Mouse (Mus musculus) neural tube, embryonic 11.5 days (tissue): ENCODE results near the gene Frmd4b. TPM values are rescaled to one million over a fixed set of nuclear protein-coding genes. Genes with fewer than 3 reads are reported as not detected.
A peak's percentile ranks its signal among the peaks of the same experiment; 100 is the strongest.

Experiments
- ATAC-seq: fragments of 200-750 bp; cut with Nextera tagmentation; 2 replicates; pipeline ENCODE4 v1.8.0; 2017; ENCODE audit warnings: moderate number of reproducible peaks, mild to moderate bottlenecking, moderate TSS enrichment, moderate library complexity; ENCODE audit not compliant: insufficient read depth, low FRiP score, low TSS enrichment
- DNase-seq: peaks from one replicate; pipeline ENCODE4 v3.0.0-alpha.2; 2015; ENCODE audit warnings: low spot score
- H3K27ac ChIP-seq: fragments of 300-500 bp; sonication (generic); 2 replicates; pipeline ENCODE4 v1.5.1; 2014; ENCODE audit warnings: low read depth, mild to moderate bottlenecking, low read length
- H3K27me3 ChIP-seq: fragments of 300-500 bp; sonication (generic); 2 replicates; pipeline ENCODE4 v1.6.1; 2014; ENCODE audit warnings: mild to moderate bottlenecking, low read length, mixed read lengths; ENCODE audit not compliant: control insufficient read depth, insufficient read depth
- H3K36me3 ChIP-seq: fragments of 300-500 bp; sonication (generic); 2 replicates; pipeline ENCODE4 v1.6.1; 2014; ENCODE audit warnings: mild to moderate bottlenecking, low read length, moderate library complexity, mixed read lengths; ENCODE audit not compliant: control insufficient read depth, insufficient read depth
- H3K4me1 ChIP-seq: fragments of 300-500 bp; sonication (generic); 2 replicates; pipeline ENCODE4 v1.6.1; 2014; ENCODE audit warnings: low read length, mixed read lengths; ENCODE audit not compliant: control insufficient read depth, insufficient read depth
- H3K4me2 ChIP-seq: fragments of 300-500 bp; sonication (generic); 2 replicates; pipeline ENCODE4 v1.6.1; 2014; ENCODE audit warnings: low read depth, mild to moderate bottlenecking, moderate library complexity
- H3K4me3 ChIP-seq: fragments of 300-500 bp; sonication (generic); 2 replicates; pipeline ENCODE4 v1.5.1; 2014; ENCODE audit warnings: low read depth, low read length
- H3K9ac ChIP-seq: fragments of 300-500 bp; sonication (generic); 2 replicates; pipeline ENCODE4 v1.6.1; 2014; ENCODE audit warnings: mild to moderate bottlenecking, low read length
- H3K9me3 ChIP-seq: fragments of 300-500 bp; sonication (generic); 2 replicates; pipeline ENCODE4 v1.6.1; 2016; ENCODE audit warnings: low read length; ENCODE audit not compliant: control insufficient read depth
- WGBS: fragments of 180-500 bp; shearing (Covaris S2); extraction: QIAGEN DNeasy Blood & Tissue Kit; methylation state at CpG from one replicate; pipeline ENCODE4 v1.1.7; 2014; 5-methylcytosine and 5-hydroxymethylcytosine counted together
- polyA plus RNA-seq: library from polyadenylated mRNA; unstranded; fragments of >200 nt; fragmentation: Nextera tagmentation; extraction: Ambion mirVana; gene quantifications from 2 replicates; pipeline ENCODE4 v1.2.1, GENCODE M21; 2014

The Frmd4b gene
- polyA plus RNA-seq, 1 experiment from 2014 or later: 50.5 TPM

- Histone ChIP-seq H3K9ac (no peak overlapping the region), H3K4me2 (no peak overlapping the region), H3K4me3 (no peak overlapping the region), H3K9me3 (no peaks in the 10 kb centered on the region), H3K27ac (no peak overlapping the region), H3K36me3 (no peaks in the 10 kb centered on the region), H3K4me1 (peaks cover 18% of the 10 kb centered on the region), H3K27me3 (no peaks in the 10 kb centered on the region)
- WGBS: 89% methylated on average over 5 of the region's 5 CpGs
- ATAC-seq: no peak
- no peak for DNase-seq
These were observed 275.2 kb downstream of the Frmd4b start for GRCm38 (mm10) chr6:97342185-97342584.

GRCm38 (mm10) chr6:97341628-97342027 is 275.7 kb downstream of the Frmd4b start:
- Histone ChIP-seq H3K9ac (no peak overlapping the region), H3K27me3 (no peaks in the 10 kb centered on the region), H3K36me3 (no peaks in the 10 kb centered on the region), H3K4me3 (no peak overlapping the region), H3K27ac (no peak overlapping the region), H3K4me1 (peaks cover 18% of the 10 kb centered on the region), H3K4me2 (no peak overlapping the region), H3K9me3 (no peaks in the 10 kb centered on the region)
- ATAC-seq (no peak), DNase-seq (no peak)
- WGBS: 79% methylated on average over 1 of the region's 1 CpGs

GRCm38 (mm10) chr6:97341148-97341547 is 276.2 kb downstream of the Frmd4b start:
- H3K9me3 ChIP-seq: no peaks in the 10 kb centered on the region
- no peaks in the 10 kb centered on the region for H3K27me3 ChIP-seq
- ATAC-seq: no peak
- no peak overlapping the region for H3K4me2 ChIP-seq
- H3K4me1 ChIP-seq: peaks cover 18% of the 10 kb centered on the region
- no peaks in the 10 kb centered on the region for H3K36me3 ChIP-seq
- WGBS: 87% methylated on average over 3 of the region's 3 CpGs
- DNase-seq: no peak
- H3K4me3 ChIP-seq: no peak overlapping the region
- H3K27ac ChIP-seq: no peak overlapping the region
- no peak overlapping the region for H3K9ac ChIP-seq

- peaks cover 18% of the 10 kb centered on the region for H3K4me1 ChIP-seq
- no peaks in the 10 kb centered on the region for H3K9me3 ChIP-seq
- DNase-seq: peak; percentile 23
- peak; percentile 28; the same call in 1 of the 2 replicates for ATAC-seq
- H3K27me3 ChIP-seq: no peaks in the 10 kb centered on the region
- no peaks in the 10 kb centered on the region for H3K36me3 ChIP-seq
- H3K4me2 ChIP-seq: no peak overlapping the region
- H3K9ac ChIP-seq: no peak overlapping the region
- no peak overlapping the region for H3K4me3 ChIP-seq
- 64% methylated on average over 17 of the region's 17 CpGs for WGBS
- no peak overlapping the region for H3K27ac ChIP-seq
These were observed 277.0 kb downstream of the Frmd4b start for GRCm38 (mm10) chr6:97340211-97340791.

- Histone ChIP-seq H3K9ac (no peak overlapping the region; the same call in 1 of the 2 replicates), H3K4me2 (no peak overlapping the region), H3K4me3 (no peak overlapping the region), H3K36me3 (no peaks in the 10 kb centered on the region), H3K27ac (peak overlapping the region; percentile 68), H3K27me3 (no peaks in the 10 kb centered on the region), H3K4me1 (peaks cover 18% of the 10 kb centered on the region), H3K9me3 (no peaks in the 10 kb centered on the region)
- 15% methylated on average over 5 of the region's 5 CpGs for WGBS
- DNase-seq: peak; percentile 40
- ATAC-seq: peak; percentile 62
These were observed 278.1 kb downstream of the Frmd4b start for GRCm38 (mm10) chr6:97339271-97339681.

- H3K27ac ChIP-seq: peak overlapping the region; percentile 68; the same call in 1 of the 2 replicates
- DNase-seq: no peak
- H3K4me2 ChIP-seq: no peak overlapping the region
- no peaks in the 10 kb centered on the region for H3K36me3 ChIP-seq
- H3K27me3 ChIP-seq: no peaks in the 10 kb centered on the region
- H3K9me3 ChIP-seq: no peaks in the 10 kb centered on the region
- no peak overlapping the region for H3K4me3 ChIP-seq
- ATAC-seq: peak; percentile 20; the same call in 1 of the 2 replicates
- H3K9ac ChIP-seq: no peak overlapping the region
- peaks cover 18% of the 10 kb centered on the region for H3K4me1 ChIP-seq
- WGBS: 52% methylated on average over 4 of the region's 4 CpGs
These were observed 278.5 kb downstream of the Frmd4b start for GRCm38 (mm10) chr6:97338843-97339242.

- no peak overlapping the region for H3K27ac ChIP-seq
- H3K36me3 ChIP-seq: no peaks in the 10 kb centered on the region
- ATAC-seq (no peak), DNase-seq (no peak)
- H3K27me3 ChIP-seq: no peaks in the 10 kb centered on the region
- H3K4me1 ChIP-seq: no peaks in the 10 kb centered on the region
- H3K4me3 ChIP-seq: no peak overlapping the region
- H3K9ac ChIP-seq: no peak overlapping the region
- H3K4me2 ChIP-seq: no peak overlapping the region
- H3K9me3 ChIP-seq: no peaks in the 10 kb centered on the region
- WGBS: 91% methylated on average over 3 of the region's 3 CpGs
These were observed 284.0 kb downstream of the Frmd4b start for GRCm38 (mm10) chr6:97333323-97333722.

- H3K36me3 ChIP-seq: peaks cover 2% of the 10 kb centered on the region; the same call in 1 of the 2 replicates
- no peak overlapping the region for H3K4me3 ChIP-seq
- H3K4me1 ChIP-seq: no peaks in the 10 kb centered on the region
- no peak for ATAC-seq
- no peak overlapping the region for H3K27ac ChIP-seq
- no peaks in the 10 kb centered on the region for H3K9me3 ChIP-seq
- no peak overlapping the region for H3K9ac ChIP-seq
- no peak overlapping the region for H3K4me2 ChIP-seq
- no peak for DNase-seq
- H3K27me3 ChIP-seq: no peaks in the 10 kb centered on the region
- 80% methylated on average over 4 of the region's 4 CpGs for WGBS
These were observed 293.4 kb downstream of the Frmd4b start for GRCm38 (mm10) chr6:97323951-97324350.

- ATAC-seq: no peak
- Histone ChIP-seq H3K27me3 (no peaks in the 10 kb centered on the region), H3K36me3 (peaks cover 2% of the 10 kb centered on the region; the same call in 1 of the 2 replicates), H3K4me1 (no peaks in the 10 kb centered on the region), H3K27ac (no peak overlapping the region), H3K4me3 (no peak overlapping the region), H3K9me3 (no peaks in the 10 kb centered on the region), H3K4me2 (no peak overlapping the region), H3K9ac (no peak overlapping the region)
- no peak for DNase-seq
- 76% methylated on average over 12 of the region's 12 CpGs for WGBS
These were observed 295.2 kb downstream of the Frmd4b start for GRCm38 (mm10) chr6:97322126-97322525.
